Mouse (Mus musculus): ENCODE data around the gene Atl3.

Gene Atl3

DNA sequence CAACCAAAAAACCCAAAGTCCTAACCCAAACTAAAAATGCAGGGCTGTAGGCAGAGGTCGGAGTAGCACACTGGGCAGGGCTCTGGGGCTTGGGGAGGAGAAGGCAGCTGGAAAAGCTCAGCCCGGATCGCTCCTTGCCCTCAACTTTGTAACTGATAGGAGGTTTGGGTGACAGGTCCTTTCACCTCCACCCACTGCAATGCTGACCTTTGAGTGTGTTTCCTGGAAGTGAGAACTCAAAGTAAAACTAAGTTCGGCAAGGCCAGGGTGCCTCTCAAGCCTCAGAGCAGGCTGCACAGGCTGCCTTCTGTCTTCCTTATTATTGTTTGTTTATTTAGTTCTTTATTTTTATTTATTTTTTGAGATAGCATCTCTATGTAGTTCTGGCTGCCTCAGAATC lies 66.1 kb downstream of the Atl3 start:
- no peak for DNase-seq (ENCODE audit: low read depth, low spot score)

- no peak for DNase-seq (ENCODE audit: low read depth, low spot score)
Observed at GRCm38 (mm10) chr19:7561456-7561855, 67.6 kb downstream of the Atl3 start.

DNA sequence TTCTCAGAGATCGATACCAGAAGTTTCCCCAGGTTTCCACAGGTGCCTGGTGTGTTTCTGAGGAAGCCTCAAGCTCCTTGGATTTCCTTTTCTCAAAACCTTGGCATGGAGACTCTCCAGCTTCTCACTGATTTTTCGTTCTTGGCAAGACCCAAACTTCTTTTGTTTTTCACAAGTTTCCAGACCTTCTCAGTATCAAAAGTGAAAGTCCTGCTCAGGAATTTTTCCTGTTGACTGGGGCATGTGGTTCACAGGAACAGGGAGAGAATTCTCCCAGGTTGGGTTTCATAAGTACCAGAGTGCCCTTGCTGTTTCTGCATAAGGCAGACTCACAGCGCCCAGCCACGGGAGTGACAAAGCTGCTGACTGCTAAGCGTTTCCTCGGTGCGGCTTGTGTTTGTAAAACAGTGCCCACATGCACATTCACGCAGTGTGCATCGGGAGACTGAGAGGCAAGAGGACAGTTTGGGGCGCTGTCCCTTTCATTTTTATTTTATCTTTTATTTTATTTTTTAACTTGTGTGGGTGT lies 68.8 kb downstream of the Atl3 start:
- DNase-seq (ENCODE audit: low read depth, low spot score) = no peak

DNA sequence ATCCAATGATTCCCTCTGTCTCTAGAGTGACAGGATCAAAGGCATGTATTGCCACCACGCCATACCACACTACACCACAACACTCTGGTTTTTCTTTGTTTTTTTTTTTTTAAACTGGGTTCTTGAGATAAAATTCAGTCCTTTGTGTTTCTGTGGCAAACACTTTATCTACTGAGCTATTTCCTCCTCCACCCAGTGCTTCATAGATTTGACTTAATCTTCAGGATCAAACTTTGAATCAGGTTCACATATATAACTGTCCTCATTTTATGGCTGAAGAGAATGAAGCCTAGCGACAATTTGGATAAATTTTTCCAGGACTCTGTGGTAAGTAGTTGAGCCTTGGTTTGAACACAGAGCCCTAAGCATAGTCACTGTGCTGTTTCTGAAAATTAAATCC lies 69.8 kb downstream of the Atl3 start:
- no peak for DNase-seq (ENCODE audit: low read depth, low spot score)

- no peak for DNase-seq (ENCODE audit: low read depth, low spot score)
Observed at GRCm38 (mm10) chr19:7564457-7564856, 70.6 kb downstream of the Atl3 start.

GRCm38 (mm10) chr19:7566826-7567225 lies 73.0 kb downstream of the Atl3 start:
- no peak for DNase-seq (ENCODE audit: low read depth, low spot score)

- no peak for DNase-seq (ENCODE audit: low read depth, low spot score)
Observed at GRCm38 (mm10) chr19:7568364-7568763, 74.5 kb downstream of the Atl3 start.

GRCm38 (mm10) chr19:7569650-7570049 lies 75.8 kb downstream of the Atl3 start:
- no peak for DNase-seq (ENCODE audit: low read depth, low spot score)

- DNase-seq (ENCODE audit: low read depth, low spot score) = no peak
Observed at GRCm38 (mm10) chr19:7576180-7576579, 82.3 kb downstream of the Atl3 start.

DNA sequence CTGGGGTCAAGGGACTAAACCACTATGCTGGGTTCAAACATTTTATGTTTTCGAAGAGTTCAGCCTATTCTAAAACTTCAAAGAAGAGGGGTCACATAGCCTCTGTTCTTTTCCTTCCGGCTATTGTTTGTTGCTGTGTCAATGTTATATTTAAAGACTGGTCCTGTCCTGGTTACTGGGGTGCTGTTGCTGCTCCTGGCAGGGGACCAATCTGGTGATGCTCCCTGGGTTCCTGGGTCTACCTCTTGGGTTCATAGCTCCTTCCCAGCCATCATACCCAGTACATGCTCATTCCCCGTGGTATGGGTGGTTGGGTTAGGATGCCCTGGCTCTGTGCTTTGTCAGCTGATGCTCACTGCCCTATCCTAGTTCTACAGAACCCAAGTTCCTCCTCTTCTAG lies 83.9 kb downstream of the Atl3 start:
- DNase-seq (ENCODE audit: low read depth, low spot score) = no peak

DNA sequence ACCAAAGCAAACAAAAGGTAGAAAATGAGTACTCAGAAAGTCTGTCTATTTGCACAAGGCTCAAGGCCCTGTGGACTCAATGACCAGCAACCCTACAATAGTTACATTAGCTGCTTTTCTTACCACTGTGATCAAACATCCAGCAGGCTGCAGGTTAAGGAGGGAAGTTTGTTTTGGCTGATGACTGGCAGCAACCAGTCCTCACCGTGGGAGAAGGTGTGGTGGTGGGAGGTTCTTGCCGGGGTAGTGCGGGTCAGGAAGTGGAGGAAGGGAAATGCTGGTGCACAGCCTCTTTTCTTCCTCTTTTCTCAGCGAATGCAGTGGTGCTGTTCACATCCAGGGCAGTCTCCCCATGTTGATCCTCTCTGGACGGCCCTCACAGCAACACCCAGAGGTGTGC lies 87.2 kb downstream of the Atl3 start:
- no peak for DNase-seq (ENCODE audit: low read depth, low spot score)

DNA sequence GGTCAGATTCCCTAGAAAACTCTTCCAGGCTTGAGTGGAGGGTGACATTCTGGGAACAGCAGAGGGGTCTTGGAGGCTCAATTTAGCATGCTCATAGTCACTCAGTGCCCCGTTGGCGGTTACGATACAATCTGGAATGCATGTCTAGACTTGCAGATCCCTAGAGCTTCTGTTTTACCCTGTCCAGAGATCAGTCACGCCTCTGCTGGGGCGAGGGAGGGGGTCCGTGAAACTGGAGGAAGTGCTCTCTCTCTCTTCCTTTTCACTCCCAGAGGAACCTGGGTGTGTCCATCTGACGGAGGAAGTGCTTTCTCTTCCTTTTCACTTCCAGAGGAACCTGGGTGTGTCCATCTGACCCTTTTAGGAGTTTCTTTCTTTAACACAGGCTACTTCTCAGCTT lies 89.3 kb downstream of the Atl3 start:
- no peak for DNase-seq (ENCODE audit: low read depth, low spot score)

DNA sequence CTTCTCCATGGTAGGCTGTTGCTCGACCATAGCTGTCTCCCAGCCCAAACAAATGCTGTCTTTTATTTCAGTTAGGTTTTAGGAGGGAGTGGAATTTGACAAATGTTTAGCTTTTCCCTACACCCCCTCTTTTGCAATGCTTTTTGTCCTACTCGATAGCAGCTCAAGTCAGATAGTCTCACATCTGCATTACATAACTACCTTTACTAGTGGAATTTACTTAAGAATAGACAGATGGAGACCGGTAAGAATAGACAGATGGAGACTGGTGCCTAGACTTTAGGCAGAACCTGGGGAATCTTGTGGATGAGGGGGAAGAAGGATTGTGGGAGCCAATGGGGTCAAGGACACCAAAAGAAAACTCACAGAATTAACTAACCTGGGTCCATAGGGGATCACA lies 89.8 kb downstream of the Atl3 start:
- DNase-seq (ENCODE audit: low read depth, low spot score) = no peak

DNA sequence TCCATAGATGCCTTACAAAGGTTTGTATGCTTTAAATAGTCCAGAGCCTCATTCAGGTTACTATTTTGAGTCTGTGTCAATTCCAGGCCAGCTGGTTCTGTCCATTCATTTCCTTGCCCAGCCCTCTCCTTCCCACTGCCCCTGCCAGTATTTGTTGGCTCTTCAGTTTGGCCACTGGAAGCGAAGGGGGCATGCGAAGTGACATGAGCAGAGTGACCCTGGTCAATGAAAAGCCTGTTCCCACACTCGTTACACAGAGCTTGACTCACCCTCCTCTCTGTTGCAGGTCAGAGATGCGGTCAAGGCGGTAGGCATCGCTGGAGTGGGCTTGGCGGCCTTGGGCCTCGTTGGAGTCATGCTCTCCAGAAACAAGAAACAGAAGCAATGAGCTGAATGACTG lies 91.4 kb downstream of the Atl3 start:
- DNase-seq (ENCODE audit: low read depth, low spot score) = no peak

DNA sequence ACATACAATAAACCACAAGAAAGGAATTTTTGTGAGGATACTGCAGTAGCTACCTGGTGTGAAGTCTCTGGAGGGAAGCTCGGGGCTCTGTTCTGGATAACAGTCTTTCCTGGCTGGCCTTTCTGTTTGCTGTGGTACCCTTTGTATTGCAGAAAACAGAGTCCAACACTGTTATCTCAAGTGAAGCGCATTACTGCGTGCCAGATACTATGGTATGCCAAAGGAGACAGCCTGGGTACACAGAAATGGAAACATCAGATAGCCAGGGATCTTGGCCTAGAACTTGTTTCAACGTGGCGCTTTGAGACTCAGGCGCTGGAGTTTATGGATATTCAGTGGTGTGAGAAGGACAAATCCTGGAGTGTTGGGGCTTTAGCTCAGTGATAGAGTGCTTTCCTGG lies 91.9 kb downstream of the Atl3 start:
- no peak for DNase-seq (ENCODE audit: low read depth, low spot score)

Measured in embryo, embryonic 11.5 days (tissue).